Mouse (Mus musculus) cerebellum, adult 9-10 months (tissue): Measurements from ENCODE around the gene Utrn.

Source experiments
- DNase-seq: peaks from one replicate; pipeline ENCODE4 v3.0.0; 2022

The Utrn gene

DNA sequence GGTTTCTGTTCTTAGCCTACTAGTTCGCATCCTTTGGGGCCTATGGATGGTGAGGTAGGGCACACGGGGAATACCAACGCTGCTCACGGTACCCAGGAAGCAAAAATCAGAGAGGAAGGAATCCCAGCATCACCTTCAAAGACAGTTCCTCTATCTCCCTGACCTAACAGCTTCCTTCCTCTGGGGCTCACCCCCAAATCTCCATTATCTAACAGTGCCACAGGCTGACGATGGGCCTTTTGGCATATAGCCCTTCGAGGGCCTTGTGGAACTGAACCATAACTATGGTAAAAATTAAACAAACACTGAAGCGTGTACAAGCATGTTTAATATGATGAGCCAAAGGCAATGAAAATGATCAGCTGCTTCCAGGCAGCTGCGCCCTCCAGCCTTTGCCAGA lies 37.0 kb downstream of the Utrn start:
- DNase-seq, result no peak

DNA sequence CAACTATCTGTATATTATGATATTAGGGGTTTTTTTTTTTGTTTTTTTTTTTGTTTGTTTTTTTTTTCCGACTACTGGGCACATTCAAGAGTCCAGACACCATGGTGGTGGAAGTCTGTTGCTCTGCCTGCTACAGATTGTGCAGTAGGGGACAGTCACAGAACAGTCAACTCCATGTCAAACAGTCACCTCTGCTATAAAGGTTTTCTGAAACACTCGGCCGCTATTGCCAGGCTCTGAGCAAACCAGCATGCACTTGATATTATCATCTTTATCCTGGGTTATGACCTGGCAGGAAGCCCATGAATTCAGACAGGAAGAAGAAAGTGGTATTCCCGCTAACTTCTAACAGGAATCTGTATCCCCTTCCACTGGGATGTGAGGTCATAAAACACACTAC lies 41.4 kb downstream of the Utrn start:
- DNase-seq, result peak; percentile 57

DNA sequence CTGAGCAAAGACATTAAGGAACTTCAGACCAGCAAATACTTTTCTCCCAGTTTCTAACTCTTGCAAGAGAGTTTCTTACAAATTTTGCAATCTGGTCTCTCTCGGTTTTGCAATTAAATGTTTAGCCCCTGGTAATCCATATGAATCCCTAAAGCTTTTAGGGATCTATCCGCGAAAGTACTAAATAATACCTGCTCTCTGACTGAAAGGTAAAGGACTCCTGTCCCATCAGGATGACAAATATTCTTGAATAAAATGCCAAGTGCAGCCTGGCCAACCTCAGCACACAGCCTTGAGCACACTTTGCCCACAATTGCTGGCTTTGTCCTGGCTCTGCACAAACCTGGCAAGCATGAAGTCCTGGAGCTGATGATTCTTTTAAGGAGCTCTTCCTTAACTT lies 41.9 kb downstream of the Utrn start:
- DNase-seq, result no peak

DNA sequence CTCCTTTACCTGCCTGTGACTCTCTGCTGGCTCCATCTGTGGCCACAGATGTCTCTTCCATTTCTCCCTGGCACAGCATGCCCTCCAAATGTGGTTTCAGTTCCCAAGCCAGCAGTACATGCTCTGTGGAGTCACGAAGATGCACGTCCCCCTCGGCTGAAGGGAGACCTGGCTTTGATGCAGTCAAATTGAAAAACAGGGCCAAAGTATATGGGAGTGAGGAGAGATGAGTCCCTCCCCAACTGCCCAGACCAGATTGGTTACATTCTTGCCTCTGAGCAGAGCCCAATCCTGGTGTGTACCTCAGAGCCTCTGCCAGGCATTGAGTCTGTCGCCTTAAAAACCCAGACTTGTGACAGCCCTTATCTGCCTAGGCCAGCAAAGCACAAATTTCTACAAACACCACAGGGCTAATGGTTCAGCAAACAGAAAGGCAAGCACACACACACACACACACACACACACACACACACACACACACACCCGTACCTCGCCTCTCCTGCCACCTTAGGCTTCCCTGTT lies 42.3 kb downstream of the Utrn start:
- DNase-seq, result peak; percentile 91

DNA sequence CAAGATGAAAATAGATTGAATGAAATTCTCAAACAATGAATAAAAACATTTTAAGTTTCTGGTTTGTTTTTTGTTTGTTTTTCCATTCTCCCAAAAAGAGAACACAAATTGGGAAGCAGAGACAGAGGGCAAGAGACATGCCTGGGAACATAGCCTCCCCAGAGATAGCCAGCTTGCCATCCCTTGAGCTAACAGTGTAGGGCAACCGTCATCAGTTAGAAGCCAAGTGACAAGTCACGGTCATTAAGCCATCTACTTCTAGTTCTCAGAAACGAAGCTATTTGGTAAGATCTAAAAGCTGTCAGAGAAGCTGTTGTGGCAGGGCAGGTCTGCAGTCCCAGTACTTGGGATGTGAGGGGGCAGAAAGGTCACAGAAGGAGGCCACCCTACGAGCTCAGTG lies 44.8 kb downstream of the Utrn start:
- no peak for DNase-seq

DNA sequence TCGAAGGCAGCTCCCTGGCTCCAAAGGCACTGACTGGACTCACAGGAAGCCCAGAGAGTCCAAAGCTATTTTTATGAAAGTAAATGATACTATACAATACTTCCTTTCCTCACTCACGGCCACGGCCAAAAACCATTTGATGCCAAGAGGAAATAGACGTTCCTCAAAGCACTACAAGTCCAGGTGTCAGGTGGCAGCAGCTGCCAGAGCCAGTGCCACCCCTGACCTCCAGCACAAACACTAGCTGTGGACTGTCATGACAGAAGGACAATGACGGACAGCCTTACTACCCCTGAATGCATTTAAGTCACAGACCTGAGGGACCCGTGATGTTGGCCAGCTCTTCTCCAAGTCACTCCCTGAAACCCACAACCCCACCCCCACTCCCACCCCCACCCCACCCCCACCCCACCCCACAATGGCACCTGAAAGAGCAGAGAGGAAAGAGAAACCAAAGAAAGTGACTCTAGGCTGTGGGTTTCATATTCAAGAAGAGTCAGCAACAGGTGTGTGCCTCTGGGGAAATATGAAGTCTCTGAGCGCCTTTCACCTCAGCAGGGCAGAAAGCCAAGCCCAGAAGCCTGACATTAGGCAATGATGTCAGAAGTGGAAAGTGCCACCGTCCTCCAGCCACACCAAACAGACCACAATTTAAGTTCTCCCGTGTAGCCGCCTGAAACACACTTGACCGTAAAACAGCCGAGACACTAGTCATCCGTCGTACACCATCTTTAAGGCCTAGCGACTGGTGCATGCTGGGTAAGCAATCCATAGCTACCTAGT lies 45.5 kb downstream of the Utrn start:
- DNase-seq, result no peak

DNA sequence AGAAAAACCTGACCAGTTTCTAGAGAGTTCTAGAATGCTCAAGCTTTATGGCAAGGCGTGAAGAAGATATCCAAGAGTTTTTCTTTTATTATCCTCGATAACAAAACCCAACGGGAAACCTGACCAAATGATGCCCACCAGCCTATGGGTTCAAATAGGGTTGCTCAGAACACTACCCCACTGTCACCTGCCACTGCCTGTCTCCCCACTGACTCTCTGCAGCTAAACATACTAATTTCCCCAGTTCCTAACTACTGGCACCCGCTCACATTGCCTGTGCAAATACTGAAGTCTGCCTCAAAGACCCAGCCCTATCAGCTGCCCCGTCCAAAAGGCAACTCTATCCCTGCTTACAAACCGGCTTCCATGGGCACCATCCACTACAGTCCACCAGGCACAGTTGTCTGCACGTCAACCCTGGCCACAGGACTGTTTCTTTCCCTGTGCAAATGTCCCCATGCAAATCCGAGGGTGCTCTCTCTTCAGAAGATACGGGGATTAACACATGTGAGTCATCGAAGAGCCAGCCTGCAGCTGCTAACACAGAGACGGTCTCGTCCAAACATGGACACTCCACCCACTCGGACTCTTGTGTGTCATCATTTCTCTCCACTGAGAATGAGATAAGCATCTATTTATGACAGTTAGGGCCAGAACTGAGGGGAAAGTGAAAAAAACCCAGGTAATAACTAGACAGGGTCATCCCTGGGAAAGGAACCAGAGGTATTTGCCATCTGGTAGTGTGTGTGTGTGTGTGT lies 48.0 kb downstream of the Utrn start:
- no peak for DNase-seq

DNA sequence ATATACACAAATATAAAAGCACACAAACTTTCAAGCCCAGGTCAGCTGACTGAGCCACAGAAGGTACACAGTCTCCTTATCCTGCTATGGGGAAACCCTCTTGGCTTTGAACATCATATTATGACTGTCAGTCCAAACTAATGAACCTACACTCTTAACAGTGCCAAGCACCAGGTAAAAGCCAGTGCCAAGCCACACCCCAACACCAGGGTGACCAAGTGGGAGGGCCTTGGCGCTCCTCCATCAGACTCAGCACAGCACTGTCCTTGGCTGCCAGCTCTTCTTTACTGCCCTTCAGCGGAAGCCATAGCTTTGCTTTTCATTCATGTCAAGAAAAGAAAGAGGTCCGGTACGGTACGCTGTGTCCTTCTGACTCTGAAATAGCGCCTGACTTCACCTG lies 51.8 kb downstream of the Utrn start:
- peak; percentile 81 for DNase-seq

DNA sequence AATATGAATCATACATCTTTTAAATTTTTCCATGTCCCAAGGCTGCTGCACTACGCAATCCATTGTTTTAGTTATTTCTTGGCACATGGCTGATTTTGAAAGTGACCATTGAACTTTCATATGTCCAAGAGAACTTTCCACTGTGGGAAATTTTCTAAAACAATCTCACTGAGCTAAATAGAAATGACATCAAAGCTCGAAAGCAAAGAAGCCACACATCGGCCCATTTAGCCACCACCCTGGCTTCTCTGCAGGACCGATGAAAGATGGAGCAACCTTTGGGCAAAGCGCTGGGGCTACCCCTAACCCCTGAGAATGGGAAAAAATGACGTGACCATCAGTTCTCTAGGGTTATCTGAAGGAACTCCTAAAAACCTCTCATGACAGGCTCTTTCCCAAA lies 52.6 kb downstream of the Utrn start:
- DNase-seq, result no peak

DNA sequence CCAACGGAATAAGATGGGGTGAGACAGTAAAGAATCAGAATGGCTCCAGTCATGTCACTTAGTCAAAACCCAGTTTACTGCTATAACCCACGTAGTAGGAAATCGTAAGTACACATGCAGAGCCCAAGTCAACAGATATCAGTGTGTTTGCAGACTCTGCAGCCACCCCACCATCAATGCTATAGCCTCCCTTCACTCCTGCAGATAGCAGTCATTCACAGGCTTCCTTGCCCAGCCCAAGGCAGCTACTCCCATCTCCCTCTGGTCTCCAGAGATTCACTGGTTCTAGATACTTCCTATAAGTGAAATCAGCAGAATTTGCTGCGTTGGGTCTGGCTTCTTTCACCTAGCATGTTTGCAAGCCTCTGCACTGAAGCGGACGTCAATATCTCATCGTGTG lies 54.8 kb downstream of the Utrn start:
- DNase-seq, result no peak

DNA sequence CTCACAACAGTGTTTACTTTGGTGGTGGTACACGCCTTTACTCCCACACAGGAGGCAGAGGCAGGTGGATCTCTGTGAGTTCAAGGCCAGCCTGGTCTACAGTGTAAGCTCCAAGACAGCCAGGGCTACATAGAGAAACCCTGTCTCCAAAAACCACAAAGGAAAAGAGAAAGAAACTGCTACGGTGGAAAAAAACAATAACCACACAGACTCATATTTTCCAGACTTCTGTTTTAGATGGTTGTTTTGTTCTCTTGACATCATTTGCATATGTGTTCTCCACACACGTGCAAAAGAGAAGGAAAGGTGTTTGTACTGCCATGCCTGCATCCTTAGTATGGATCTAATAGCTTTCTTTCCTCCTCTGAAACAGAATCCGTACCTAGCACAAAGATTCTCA lies 55.3 kb downstream of the Utrn start:
- DNase-seq, result no peak

DNA sequence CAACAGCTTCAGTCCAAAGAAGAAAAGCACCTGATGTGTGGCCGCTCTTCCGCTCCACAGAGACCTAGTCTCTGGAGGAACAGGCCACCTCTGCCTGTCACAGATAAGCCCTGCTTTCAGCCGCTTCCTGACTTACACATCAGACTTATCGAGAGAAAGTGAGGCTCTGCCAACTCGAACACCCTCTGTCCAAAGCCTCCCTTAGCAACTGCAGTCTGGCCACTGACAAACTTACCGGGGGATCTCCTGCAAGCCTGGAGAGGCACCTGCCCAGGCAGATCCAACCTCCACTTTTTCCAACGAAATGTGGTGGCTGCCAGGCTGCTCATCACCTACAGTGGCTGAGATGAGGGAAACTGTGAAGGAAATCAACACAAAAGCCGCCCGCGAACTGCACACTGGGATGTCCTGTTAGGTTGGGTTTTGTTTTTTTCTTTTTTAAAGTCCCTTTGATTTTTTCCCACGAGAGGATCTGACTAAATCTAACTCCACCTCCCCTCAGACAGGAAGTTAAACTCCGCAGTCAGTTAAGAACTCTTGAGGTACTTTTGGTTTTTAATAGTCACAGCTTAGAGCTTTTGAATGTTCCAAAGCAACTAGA lies 55.9 kb downstream of the Utrn start:
- DNase-seq, result no peak

DNA sequence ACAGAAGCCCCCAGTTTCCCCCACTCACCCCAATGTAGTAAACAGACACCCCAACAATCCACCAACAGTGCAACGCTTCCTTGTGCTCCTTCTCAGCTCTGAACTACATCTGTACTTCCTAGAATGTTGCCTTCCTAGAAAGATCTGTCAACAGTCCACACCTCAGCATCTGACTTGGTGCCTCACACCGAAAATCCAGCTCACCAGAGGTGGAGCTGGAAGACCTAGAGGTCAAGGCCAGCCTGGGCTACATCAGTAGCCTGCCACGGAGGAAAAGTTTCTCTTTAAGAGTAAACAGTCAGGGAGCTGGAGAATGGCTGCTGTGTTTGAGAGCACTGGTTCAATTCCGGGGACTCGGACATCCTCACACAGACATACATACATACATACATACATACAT lies 56.5 kb downstream of the Utrn start:
- no peak for DNase-seq

DNA sequence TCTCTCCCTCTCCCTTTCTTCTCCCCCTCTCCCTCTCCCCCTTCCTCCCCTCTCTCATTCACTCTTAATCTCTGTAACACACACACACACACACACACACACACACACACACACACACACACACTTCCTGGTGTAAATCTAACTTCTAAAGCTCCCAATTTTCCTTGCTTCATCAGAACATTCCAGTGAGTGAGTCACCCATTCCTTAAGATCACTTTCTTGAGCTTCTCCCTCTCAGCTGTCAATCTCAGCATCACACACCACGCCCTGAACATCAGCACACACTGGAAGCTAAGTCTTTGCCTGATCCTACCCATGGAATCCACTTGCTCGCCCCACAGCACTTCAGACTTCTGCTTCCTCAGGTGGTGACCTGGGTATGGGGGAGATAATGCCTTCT lies 58.3 kb downstream of the Utrn start:
- no peak for DNase-seq

DNA sequence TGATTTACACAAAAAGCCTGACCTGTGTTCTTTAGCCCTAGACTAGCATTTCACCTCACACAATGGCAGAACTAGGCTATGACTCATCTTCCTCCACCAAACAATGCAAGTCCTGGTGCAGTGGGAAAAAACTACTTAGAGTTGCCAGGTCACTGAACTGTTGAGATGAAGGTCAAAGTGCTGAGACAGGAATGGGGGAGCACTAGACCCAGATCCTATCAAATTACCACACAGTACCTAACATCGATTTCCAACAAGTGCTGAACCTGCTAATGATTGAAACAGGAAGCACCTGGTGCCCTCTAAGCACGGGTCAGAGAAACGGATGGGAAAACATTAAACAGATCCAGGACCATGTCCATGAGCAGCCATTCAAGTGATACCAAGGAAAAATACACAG lies 59.5 kb downstream of the Utrn start:
- DNase-seq, result no peak

DNA sequence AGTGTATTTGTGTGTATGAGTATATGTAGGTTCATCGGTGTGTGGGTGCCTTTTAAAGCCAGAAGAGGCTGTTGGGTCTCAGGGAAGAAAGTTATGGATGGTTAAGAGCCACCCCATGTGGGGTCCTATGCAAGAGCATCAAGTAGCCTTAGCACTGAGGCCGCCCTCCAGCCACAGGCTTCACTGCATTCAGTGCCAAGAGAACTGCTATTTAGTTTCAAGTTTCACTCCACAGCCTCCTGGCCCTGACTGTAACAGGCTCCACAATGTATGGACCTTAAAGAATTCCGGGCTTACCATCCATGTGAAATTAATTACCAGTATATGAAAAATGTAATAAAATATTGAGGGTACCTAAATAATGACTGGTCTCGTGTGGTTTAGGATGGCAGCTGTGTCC lies 60.7 kb downstream of the Utrn start:
- DNase-seq, result no peak

DNA sequence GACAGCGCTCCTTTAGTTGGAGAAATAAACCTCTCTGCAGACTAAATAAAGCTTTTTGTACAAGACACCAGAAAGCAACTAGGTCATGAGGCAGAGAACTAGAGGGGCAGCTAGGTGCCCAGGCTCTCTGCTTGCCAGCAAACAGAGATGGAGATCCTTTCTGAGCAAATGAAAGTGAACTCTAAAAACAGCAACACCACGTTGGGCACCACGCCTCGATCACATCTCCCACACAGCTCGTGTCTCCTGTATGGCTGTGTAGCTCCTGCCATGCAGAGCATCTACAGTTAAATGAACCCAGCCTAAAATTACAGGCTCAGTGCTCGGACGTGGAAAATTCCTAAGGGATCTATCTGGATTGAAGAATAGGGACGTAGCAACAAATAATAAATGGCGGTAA lies 61.5 kb downstream of the Utrn start:
- DNase-seq, result no peak

DNA sequence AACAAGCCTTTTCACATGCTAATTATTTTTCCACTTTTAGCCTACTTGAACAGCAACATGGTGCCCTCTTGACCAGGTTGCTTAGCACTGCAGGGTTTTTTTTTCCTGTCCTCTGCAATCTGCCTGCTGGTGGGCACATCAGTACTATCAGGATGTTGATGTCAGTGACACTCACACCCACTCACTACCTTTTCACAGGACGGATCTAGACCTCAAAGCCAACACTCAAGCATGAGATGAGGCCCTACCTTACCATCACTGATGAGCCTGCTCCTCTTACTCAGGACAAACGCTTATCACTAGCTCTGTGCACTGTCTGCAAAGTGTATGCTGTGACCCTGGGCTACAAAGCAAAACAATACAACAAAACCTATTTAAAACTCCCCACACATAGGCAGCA lies 63.3 kb downstream of the Utrn start:
- DNase-seq, result no peak

DNA sequence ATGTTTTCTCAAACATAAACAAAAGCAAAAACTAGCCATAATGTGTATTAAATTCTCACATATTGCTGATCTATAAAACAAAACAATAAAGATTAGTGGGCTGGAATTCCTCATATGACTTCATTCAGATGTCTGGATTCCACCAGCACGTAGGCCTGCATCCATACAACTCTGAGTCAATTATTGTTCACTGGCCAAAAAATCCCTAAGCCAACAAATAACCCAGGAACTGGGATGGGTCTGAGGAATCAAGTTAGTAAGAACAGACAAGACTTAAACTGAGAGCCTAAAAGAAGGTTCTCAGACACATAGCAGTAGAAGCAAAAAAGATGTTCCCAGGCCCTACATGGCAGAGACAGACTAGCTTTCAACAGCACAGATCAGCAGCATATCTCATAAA lies 65.2 kb downstream of the Utrn start:
- DNase-seq, result no peak

DNA sequence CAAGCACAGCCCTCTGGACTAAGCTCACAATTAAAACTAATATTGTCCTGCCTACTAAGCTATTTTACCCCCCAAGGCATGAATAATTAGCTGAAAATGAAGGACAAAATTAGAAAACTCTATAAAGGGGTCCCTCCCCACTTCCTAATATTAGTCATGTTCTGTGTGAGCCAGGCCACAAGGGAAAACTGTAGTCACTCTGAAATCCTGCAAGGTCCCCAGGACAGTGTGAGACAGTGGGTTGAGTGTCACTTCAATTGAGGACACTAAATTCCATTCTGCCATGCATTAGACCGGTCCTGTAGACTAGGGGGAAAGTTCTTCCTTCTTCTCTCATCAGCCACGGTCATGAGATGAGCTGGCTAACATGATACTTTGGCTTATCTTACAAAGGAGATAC lies 69.7 kb downstream of the Utrn start:
- DNase-seq, result no peak

DNA sequence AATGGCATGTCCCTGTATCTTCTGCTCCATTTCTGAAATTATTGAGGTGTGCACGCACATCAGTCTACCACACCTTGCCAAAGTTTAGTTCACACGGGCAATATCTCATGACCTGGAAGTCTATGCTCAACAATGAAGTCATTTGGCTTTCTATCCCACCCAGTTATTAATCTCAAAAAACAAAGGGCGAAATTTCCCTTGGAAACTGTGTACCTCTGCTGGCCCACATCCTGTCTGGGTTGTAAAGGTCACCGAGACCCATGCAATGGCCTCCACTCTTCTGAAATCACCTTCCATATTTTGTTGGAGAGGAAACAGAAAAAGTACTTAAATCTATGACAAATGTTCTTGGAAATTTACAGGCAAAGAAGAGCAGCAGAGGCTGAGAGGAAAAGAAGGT lies 70.9 kb downstream of the Utrn start:
- no peak for DNase-seq

DNA sequence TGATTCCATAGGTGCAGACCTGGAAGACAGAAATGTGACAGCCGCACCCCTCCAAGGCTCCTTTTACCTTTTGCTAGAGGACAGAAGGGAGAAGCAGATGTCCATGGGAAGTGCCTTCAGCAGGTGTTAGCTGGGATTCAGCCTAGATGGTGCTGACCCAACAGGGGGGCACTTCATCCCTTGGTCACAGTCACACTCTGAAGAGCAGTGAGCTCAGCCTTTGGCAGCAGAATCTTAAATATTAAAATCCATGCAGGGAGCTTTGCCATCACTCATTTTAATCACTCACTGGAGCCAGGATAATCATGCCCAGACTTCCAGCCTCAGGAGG lies 72.7 kb downstream of the Utrn start:
- DNase-seq, result peak; percentile 93

DNA sequence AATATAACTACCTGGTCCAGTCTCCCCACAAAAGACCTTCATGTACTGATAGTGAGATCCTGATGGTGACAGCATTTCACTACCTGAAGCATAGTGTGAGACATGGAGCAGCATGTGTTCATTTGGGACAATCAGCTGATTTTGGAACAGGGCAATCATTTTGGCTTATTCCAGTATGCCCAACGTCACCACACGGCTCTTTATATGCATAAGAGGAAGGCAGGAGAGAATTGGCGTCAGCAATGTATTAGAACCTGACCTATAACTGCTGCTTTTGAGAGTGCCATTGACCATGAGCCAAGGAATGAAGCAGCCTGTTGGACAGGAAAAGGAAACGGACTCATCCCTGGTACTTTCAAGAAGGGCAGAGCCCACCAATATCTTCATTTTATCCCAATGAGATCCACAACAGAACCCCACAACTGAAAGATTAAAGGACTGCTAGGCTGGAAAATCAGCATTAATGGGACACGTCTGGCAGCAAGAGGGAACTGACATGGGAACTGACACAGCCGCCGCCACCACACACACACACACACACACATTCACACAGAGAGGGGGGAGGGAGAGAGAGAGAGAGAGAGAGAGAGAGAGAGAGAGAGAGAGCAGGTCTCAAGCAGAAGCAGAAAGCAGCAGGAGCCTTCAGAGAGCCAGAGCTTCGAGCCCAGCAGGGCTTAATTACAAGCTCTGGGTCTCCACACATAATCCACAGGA lies 73.2 kb downstream of the Utrn start:
- peak; percentile 72 for DNase-seq

DNA sequence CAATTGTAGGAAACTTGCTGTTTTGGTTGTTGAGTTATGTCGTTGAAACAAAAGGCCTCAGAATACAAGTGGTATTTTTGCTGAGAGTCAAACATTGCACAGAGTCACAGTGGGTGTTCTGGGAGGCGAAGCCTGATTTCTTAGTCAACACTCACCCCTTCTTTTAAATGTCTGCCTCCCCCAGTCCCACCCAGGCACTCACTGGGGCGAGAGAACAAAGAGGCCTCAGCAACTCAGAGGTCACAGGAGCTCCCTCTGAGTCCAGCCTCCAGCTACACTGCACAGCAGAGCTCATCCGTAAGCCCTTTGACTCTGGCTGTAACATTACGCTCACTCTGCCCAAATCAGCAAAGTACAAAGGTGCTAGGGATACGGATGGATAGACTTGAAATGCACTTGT lies 77.1 kb downstream of the Utrn start:
- DNase-seq, result no peak
